Mouse (Mus musculus): ENCODE measurements around the gene Gm17174. TPM values are rescaled to one million over a fixed set of nuclear protein-coding genes. Genes with fewer than 3 reads are reported as not detected.
"Not testable (repeated sequence)": the region's sequence is repeated elsewhere in the genome, so short reads cannot be mapped to it uniquely, and the experiment has no call there.

Gene Gm17174
- not detected in 2 replicates for total RNA-seq (2012; rRNA removed)

DNA sequence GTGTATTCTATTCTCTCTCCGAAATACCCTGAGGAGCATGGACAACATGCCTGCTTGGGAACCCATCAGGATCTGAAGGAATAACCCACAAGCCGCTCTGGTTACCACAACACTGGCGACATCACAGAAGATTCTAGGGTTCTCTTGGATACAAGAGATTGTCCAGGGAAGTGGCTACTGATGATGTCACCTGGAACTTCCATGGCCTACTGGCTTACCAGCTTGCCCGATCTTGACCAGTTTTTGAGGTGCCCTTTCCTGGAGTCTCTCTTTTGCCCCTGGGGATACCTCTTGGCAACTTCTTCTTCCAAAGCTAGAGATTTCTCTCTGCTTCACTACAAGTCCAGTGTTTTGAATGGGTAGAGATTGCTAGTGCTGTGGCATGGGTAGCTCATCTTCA, at the start of gene Gm17174:
Gm17174 (minus strand) TSS at position 101 of the 400 bp plus-strand sequence.
- not testable (repeated sequence) for H3K4me3 ChIP-seq (ENCODE audit: insufficient read depth in 1 of 2, low read depth in 1 of 2, low read length in 2 of 2, poor library complexity in 1 of 2, severe bottlenecking in 1 of 2); DNase-seq (ENCODE audit: low read depth, low spot score); H3K36me3 ChIP-seq (ENCODE audit: control insufficient read depth, insufficient read depth, low read length, poor library complexity, severe bottlenecking); H3K9ac ChIP-seq (ENCODE audit: insufficient read depth, low read depth, low read length, poor library complexity, severe bottlenecking); H3K27ac ChIP-seq (ENCODE audit: insufficient read depth, low read depth, low read length, poor library complexity, severe bottlenecking); H3K4me1 ChIP-seq (ENCODE audit: control insufficient read depth in 2 of 2, insufficient read depth in 2 of 2, low read length in 2 of 2, poor library complexity in 1 of 2); H3K9me3 ChIP-seq (ENCODE audit: control insufficient read depth, insufficient read depth, low read depth, low read length)
- in situ Hi-C loops (cut with MboI; ENCODE audit: low sequenced_read_pairs in 2 of 2, unreplicated experiment in 2 of 2): loop anchor here (10.0 to 25.0 kb wide), 3 partner anchors 93 to 123 kb away; partner anchors contain the start of genes Gm17079 (in 1 of the 2) and Gm5800 (in 1 of the 2)

DNA sequence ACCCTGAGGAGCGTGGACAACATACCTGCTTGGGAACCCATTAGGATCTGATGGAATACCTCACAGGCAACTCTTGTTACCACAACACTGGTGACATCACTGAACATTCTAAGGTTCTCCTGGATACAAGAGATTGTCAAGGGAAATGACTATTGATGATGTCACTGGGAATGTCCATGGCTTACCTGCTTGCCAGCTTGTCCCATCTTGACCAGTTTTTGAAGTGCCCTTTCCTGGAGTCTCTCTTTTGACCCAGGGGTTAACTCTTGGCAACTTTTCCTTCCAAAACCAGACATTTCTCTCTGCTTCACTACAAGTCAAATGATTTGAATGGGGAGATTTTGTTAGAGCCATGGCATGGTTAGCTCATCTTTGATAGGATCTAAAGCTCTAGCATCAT, 43.6 kb upstream of the Gm17174 start, which contains the start of gene Gm4181:
Gm4181 (minus strand) TSS at position 101 of the 400 bp plus-strand sequence.
- H3K27ac ChIP-seq (ENCODE audit: insufficient read depth, low read depth, low read length, poor library complexity, severe bottlenecking); H3K9me3 ChIP-seq (ENCODE audit: control insufficient read depth, insufficient read depth, low read depth, low read length); H3K4me1 ChIP-seq (ENCODE audit: control insufficient read depth in 2 of 2, insufficient read depth in 2 of 2, low read length in 2 of 2, poor library complexity in 1 of 2); H3K36me3 ChIP-seq (ENCODE audit: control insufficient read depth, insufficient read depth, low read length, poor library complexity, severe bottlenecking); H3K4me3 ChIP-seq (ENCODE audit: insufficient read depth in 1 of 2, low read depth in 1 of 2, low read length in 2 of 2, poor library complexity in 1 of 2, severe bottlenecking in 1 of 2); DNase-seq (ENCODE audit: low read depth, low spot score); in situ Hi-C loops (cut with MboI; ENCODE audit: low sequenced_read_pairs in 2 of 2, unreplicated experiment in 2 of 2); H3K9ac ChIP-seq (ENCODE audit: insufficient read depth, low read depth, low read length, poor library complexity, severe bottlenecking): not testable (repeated sequence)

- H3K36me3 ChIP-seq (ENCODE audit: control insufficient read depth, insufficient read depth, low read length, poor library complexity, severe bottlenecking); H3K9ac ChIP-seq (ENCODE audit: insufficient read depth, low read depth, low read length, poor library complexity, severe bottlenecking); H3K4me3 ChIP-seq (ENCODE audit: insufficient read depth in 1 of 2, low read depth in 1 of 2, low read length in 2 of 2, poor library complexity in 1 of 2, severe bottlenecking in 1 of 2); H3K27ac ChIP-seq (ENCODE audit: insufficient read depth, low read depth, low read length, poor library complexity, severe bottlenecking); in situ Hi-C loops (cut with MboI; ENCODE audit: low sequenced_read_pairs in 2 of 2, unreplicated experiment in 2 of 2); H3K9me3 ChIP-seq (ENCODE audit: control insufficient read depth, insufficient read depth, low read depth, low read length); DNase-seq (ENCODE audit: low read depth, low spot score); H3K4me1 ChIP-seq (ENCODE audit: control insufficient read depth in 2 of 2, insufficient read depth in 2 of 2, low read length in 2 of 2, poor library complexity in 1 of 2): not testable (repeated sequence)
Observed at GRCm38 (mm10) chr14:51632426-51632825, 40.5 kb upstream of the Gm17174 start.

GRCm38 (mm10) chr14:51611210-51611609, 19.3 kb upstream of the Gm17174 start, which contains the start of gene Gm17078:
Gene Gm17078, minus strand, starts transcription at chr14:51611310.
- no peak for TF ChIP-seq HCFC1 (IDR thresholded peaks at IDR 0.05; ENCODE audit: borderline replicate concordance, insufficient read depth, low read length)
- TF ChIP-seq ZC3H11A (IDR thresholded peaks at IDR 0.05; ENCODE audit: borderline replicate concordance, low read depth, low read length): no peak
- TF ChIP-seq MAFK (IDR thresholded peaks at IDR 0.05; ENCODE audit: insufficient read depth, low read depth, low read length): no peak
- no peak for TF ChIP-seq ZNF384 (IDR thresholded peaks at IDR 0.05; ENCODE audit: low read depth, low read length)
- TF ChIP-seq CHD2 (IDR thresholded peaks at IDR 0.05; ENCODE audit: low read depth, low read length): no peak
- in situ Hi-C loops (cut with MboI; ENCODE audit: low sequenced_read_pairs in 2 of 2, unreplicated experiment in 2 of 2): no loop called here
- no peaks in the 10 kb centered on the region for H3K36me3 ChIP-seq (ENCODE audit: control insufficient read depth, insufficient read depth, low read length, poor library complexity, severe bottlenecking)
- no peak for DNase-seq (ENCODE audit: low read depth, low spot score)
- no peak within 1 kb of the TSS for H3K27ac ChIP-seq (ENCODE audit: insufficient read depth, low read depth, low read length, poor library complexity, severe bottlenecking)
- H3K9me3 ChIP-seq (ENCODE audit: control insufficient read depth, insufficient read depth, low read depth, low read length): no peaks in the 10 kb centered on the region
- H3K9ac ChIP-seq (ENCODE audit: insufficient read depth, low read depth, low read length, poor library complexity, severe bottlenecking): no peak within 1 kb of the TSS
- no peaks in the 10 kb centered on the region for H3K4me1 ChIP-seq (ENCODE audit: control insufficient read depth in 2 of 2, insufficient read depth in 2 of 2, low read length in 2 of 2, poor library complexity in 1 of 2)
- no peak within 1 kb of the TSS for H3K4me3 ChIP-seq (ENCODE audit: insufficient read depth in 1 of 2, low read depth in 1 of 2, low read length in 2 of 2, poor library complexity in 1 of 2, severe bottlenecking in 1 of 2)

- H3K9me3 ChIP-seq (ENCODE audit: control insufficient read depth, insufficient read depth, low read depth, low read length); DNase-seq (ENCODE audit: low read depth, low spot score); H3K27ac ChIP-seq (ENCODE audit: insufficient read depth, low read depth, low read length, poor library complexity, severe bottlenecking); H3K4me3 ChIP-seq (ENCODE audit: insufficient read depth in 1 of 2, low read depth in 1 of 2, low read length in 2 of 2, poor library complexity in 1 of 2, severe bottlenecking in 1 of 2); in situ Hi-C loops (cut with MboI; ENCODE audit: low sequenced_read_pairs in 2 of 2, unreplicated experiment in 2 of 2); H3K4me1 ChIP-seq (ENCODE audit: control insufficient read depth in 2 of 2, insufficient read depth in 2 of 2, low read length in 2 of 2, poor library complexity in 1 of 2); H3K9ac ChIP-seq (ENCODE audit: insufficient read depth, low read depth, low read length, poor library complexity, severe bottlenecking); H3K36me3 ChIP-seq (ENCODE audit: control insufficient read depth, insufficient read depth, low read length, poor library complexity, severe bottlenecking): not testable (repeated sequence)
Observed at GRCm38 (mm10) chr14:51573963-51574362, 18.0 kb downstream of the Gm17174 start, which contains the start of gene Gm17175. Gene Gm17175, minus strand, starts transcription at chr14:51574063.
